Mouse (Mus musculus): ENCODE measurements around the gene Nxpe3.
"Not testable (repeated sequence)": the region's sequence is repeated elsewhere in the genome, so short reads cannot be mapped to it uniquely, and the experiment has no call there.

Gene Nxpe3

DNA sequence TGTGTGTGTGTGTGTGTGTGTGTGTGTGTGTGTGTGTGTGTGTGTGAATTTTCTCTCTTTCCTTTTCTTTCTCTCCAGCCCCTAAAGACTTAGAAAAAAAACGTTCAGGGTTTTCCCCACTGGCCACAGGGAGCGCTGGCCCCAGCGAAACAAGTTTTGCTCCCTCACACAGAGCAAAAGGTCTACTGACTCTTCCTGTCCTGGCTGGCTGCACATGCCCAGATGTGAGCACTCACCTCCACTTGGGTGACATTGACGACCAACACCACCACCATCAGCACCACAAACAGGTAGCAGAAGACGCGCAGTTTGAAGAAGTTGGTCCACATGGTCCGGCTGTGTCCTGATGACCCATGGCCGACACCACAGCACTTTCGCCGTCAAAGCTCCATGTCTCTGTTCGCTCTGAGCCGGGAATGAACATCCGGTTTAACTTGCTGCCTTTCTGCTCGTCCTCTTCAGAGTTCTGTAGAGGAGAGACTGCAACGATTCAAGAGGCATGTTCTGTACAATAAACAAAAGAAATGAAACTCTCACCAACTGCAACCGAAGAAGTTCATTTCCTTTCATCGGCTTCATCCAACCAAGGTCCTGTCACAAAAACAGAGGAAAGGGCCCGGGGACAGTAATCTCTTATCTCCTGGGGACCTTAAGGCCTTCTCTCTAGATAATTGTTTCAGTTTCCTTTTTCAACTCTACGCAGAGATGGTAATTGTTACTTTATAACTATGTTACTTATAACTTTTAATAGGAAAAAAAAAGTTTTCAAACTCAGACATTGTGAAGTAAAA lies 4.5 kb downstream of the Nxpe3 start:
- DNase-seq (ENCODE audit: low spot score), result no peak

- no peak for DNase-seq (ENCODE audit: low spot score)
These were observed 5.6 kb downstream of the Nxpe3 start for GRCm38 (mm10) chr16:55889451-55889850.

DNA sequence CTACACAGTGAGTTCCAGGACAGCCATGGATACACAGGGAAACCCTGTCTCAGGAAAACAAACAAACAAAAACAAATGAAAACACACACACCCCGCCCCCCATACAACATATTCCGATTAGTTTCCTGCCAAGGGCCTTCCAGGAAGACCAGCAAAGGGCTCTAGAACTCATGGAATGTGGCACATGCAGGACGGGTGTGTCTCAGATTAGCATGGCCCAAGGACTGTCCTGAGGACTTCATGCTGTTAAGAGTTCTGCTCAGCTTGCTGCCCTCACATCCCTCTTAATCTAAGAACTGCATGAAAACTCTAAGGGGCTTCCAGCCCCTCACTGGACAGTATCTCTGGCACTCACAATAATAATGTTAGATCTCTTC lies 6.5 kb downstream of the Nxpe3 start:
- DNase-seq (ENCODE audit: low spot score), result no peak

- DNase-seq (ENCODE audit: low spot score), result no peak
These were observed 7.1 kb downstream of the Nxpe3 start for GRCm38 (mm10) chr16:55887814-55888583.

- no peak for DNase-seq (ENCODE audit: low spot score)
These were observed 10.8 kb downstream of the Nxpe3 start for GRCm38 (mm10) chr16:55884246-55884645.

DNA sequence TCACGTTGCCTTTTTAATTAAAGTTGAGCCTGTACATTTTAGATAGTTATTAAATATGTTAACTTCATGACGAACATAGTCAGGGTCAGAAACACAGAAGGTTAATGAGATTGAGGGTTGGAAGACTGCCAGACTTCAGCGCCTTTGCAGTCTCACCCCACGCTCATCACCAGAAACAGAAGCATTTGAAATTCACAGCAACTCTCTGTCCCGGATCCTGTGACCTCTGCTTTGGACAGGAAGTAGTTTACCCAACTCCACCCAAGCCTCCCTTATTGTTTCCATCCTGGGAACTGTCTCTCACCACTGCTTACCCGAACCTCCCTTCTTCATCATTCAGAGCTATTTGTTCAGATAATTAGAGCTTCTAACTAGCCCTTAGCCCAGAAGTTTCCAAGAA lies 19.1 kb downstream of the Nxpe3 start:
- no peak for DNase-seq (ENCODE audit: low spot score)

- DNase-seq (ENCODE audit: low spot score), result no peak
These were observed 31.3 kb downstream of the Nxpe3 start for GRCm38 (mm10) chr16:55863832-55864231.

- peak; percentile 20 for DNase-seq (ENCODE audit: low spot score)
These were observed 31.8 kb downstream of the Nxpe3 start for GRCm38 (mm10) chr16:55863149-55863815.

DNA sequence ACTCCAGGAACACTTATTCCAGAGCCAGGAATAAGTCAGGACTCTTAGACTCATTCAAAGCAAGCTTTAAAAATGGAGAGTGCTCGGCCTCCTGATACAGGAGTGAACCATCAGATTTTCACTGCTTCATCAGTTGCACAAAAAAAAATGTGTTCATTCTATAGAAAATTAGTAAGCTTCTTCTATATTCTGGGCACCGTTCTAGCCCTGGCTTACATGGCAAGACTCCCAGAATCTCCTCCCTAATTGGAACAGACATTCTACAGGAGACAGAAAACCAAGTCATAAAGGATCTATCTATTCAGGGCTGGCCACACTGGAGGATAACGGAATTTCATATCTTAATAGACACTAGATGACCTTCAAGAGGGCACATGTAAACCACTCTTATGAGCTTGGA lies 34.0 kb downstream of the Nxpe3 start:
- no peak for DNase-seq (ENCODE audit: low spot score)

GRCm38 (mm10) chr16:55859421-55859820 lies 35.7 kb downstream of the Nxpe3 start:
- not testable (repeated sequence) for DNase-seq (ENCODE audit: low spot score)

- no peak for DNase-seq (ENCODE audit: low spot score)
These were observed 36.6 kb downstream of the Nxpe3 start for GRCm38 (mm10) chr16:55858465-55858864.

GRCm38 (mm10) chr16:55852943-55853727 lies 42.0 kb downstream of the Nxpe3 start:
- peak; percentile 56 for DNase-seq (ENCODE audit: low spot score)

GRCm38 (mm10) chr16:55852515-55852914 lies 42.6 kb downstream of the Nxpe3 start:
- DNase-seq (ENCODE audit: low spot score), result no peak

- DNase-seq (ENCODE audit: low spot score), result no peak
These were observed 44.6 kb downstream of the Nxpe3 start for GRCm38 (mm10) chr16:55850485-55850884.

GRCm38 (mm10) chr16:55847679-55848078 lies 47.4 kb downstream of the Nxpe3 start:
- DNase-seq (ENCODE audit: low spot score), result no peak

- DNase-seq (ENCODE audit: low spot score), result no peak
These were observed 50.2 kb downstream of the Nxpe3 start for GRCm38 (mm10) chr16:55844847-55845246.

GRCm38 (mm10) chr16:55843919-55844318 lies 51.2 kb downstream of the Nxpe3 start:
- no peak for DNase-seq (ENCODE audit: low spot score)

- DNase-seq (ENCODE audit: low spot score), result no peak
These were observed 52.0 kb downstream of the Nxpe3 start for GRCm38 (mm10) chr16:55843134-55843533.

GRCm38 (mm10) chr16:55841506-55841905 lies 53.6 kb downstream of the Nxpe3 start:
- DNase-seq (ENCODE audit: low spot score), result no peak

DNA sequence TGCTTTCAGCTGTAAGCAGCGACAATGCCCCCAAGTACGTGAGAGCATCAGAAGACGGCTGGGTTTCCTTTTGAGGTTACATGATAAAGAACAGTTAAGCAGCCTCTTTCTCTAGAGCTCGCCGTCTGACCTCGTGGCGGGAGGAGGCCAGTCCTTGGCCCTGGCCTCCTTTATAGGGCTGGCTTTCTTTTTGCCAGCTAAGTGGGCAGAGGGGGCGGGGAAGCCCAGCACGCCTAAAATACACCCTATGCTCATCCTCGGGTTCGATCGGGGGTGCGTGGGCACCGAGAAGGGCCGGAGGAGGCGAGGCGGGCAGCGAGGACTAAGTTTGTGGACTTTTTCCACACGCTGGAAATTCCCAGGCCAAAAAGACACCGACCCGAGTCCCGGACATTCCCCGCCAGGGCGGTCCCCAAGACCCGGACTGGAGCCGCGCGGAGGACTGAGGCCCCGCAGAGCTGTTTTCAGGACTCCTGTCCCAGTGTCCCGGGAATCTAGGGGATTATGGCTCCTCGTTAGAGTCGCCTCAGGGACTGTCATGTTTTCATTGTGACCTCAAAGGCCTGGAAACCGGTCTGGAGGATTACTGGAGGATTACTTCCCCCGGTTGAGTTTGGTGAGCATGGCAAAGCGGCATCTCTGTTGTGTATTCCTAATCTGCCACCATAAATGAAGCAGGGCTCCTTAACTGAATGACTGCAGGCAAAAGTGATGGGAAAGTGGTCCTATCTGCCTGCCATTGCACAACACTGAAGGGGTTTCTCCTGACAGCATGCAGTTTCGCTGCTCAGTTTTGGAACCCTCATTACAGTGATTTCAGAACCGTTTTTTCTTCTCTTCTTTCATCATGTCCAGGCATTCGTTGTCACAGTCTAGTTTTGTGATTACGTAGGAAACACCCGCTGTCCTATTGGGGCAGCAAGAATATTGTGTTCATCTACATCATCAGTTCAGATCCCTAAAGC lies 56.3 kb downstream of the Nxpe3 start, which contains the start of gene Nfkbiz:
Nfkbiz (minus strand) TSS at position 390 of the 965 bp plus-strand sequence.
- DNase-seq (ENCODE audit: low spot score), result peak; percentile 84

GRCm38 (mm10) chr16:55838129-55838509 lies 57.0 kb downstream of the Nxpe3 start:
- DNase-seq (ENCODE audit: low spot score), result no peak
